Mouse (Mus musculus): ENCODE data around the gene Megf11. TPM values are rescaled to one million over a fixed set of nuclear protein-coding genes. Genes with fewer than 3 reads are reported as not detected.
A peak's percentile ranks its signal among the peaks of the same experiment; 100 is the strongest.
"Not testable (repeated sequence)": the region's sequence is repeated elsewhere in the genome, so short reads cannot be mapped to it uniquely, and the experiment has no call there.

Gene Megf11
- polyA plus RNA-seq, 1 experiment, result 0.94 TPM

GRCm38 (mm10) chr9:64726454-64726853, 341.0 kb downstream of the Megf11 start:
- H3K4me3 ChIP-seq (ENCODE audit: low read depth, low read length), result no peak overlapping the region
- H3K27ac ChIP-seq (ENCODE audit: insufficient read depth, low read length), result no peak overlapping the region
- H3K27me3 ChIP-seq (ENCODE audit: control insufficient read depth, insufficient read depth, low read length, poor library complexity, severe bottlenecking), result no peaks in the 10 kb centered on the region
- no peaks in the 10 kb centered on the region for H3K4me1 ChIP-seq (ENCODE audit: control insufficient read depth, insufficient read depth, low read length)
- no peak overlapping the region for H3K9ac ChIP-seq (ENCODE audit: low read depth, poor library complexity, severe bottlenecking)
- H3K36me3 ChIP-seq (ENCODE audit: control insufficient read depth, insufficient read depth, low read length, poor library complexity, severe bottlenecking), result no peaks in the 10 kb centered on the region; the same call in none of the 2 replicates
- H3K9me3 ChIP-seq (replicated peaks; ENCODE audit: control insufficient read depth, insufficient read depth, low read length, poor library complexity, severe bottlenecking), result no peaks in the 10 kb centered on the region
- TF ChIP-seq EP300 (IDR thresholded peaks at IDR 0.05; ENCODE audit: insufficient read depth, low read depth, low read length) (no peak), POLR2A (IDR thresholded peaks at IDR 0.05; ENCODE audit: insufficient read depth, low read length) (no peak), CTCF (IDR thresholded peaks at IDR 0.05; ENCODE audit: low read depth, low read length) (no peak)

- Histone ChIP-seq H3K36me3 (ENCODE audit: control insufficient read depth, insufficient read depth, low read length, poor library complexity, severe bottlenecking) (no peaks in the 10 kb centered on the region; the same call in none of the 2 replicates), H3K27ac (ENCODE audit: insufficient read depth, low read length) (no peak overlapping the region), H3K4me1 (ENCODE audit: control insufficient read depth, insufficient read depth, low read length) (no peaks in the 10 kb centered on the region), H3K9me3 (replicated peaks; ENCODE audit: control insufficient read depth, insufficient read depth, low read length, poor library complexity, severe bottlenecking) (no peaks in the 10 kb centered on the region), H3K9ac (ENCODE audit: low read depth, poor library complexity, severe bottlenecking) (no peak overlapping the region), H3K4me3 (ENCODE audit: low read depth, low read length) (no peak overlapping the region), H3K27me3 (ENCODE audit: control insufficient read depth, insufficient read depth, low read length, poor library complexity, severe bottlenecking) (no peaks in the 10 kb centered on the region)
- TF ChIP-seq POLR2A (IDR thresholded peaks at IDR 0.05; ENCODE audit: insufficient read depth, low read length) (no peak), CTCF (IDR thresholded peaks at IDR 0.05; ENCODE audit: low read depth, low read length) (no peak), EP300 (IDR thresholded peaks at IDR 0.05; ENCODE audit: insufficient read depth, low read depth, low read length) (no peak)
Observed at GRCm38 (mm10) chr9:64731029-64731560, 345.7 kb downstream of the Megf11 start.

DNA sequence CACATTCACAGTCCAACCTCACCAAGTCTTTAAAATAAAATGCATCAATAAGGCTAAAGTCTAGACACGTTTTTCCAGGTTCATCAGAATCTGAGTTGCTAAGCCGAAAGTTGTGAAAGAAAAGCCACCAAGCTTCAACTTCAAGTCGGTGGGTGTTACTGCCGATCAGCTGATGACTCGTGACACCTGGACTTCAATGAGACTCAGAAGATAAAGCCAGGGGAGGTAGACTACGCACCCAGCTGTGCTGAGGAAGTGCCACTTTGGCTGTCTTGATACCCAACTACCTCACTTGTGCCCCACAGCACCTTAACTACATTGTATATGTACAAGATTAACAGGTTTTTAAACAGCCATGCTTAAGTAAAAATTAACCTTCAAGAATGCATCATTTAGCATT, 348.7 kb downstream of the Megf11 start:
- Histone ChIP-seq H3K9ac (ENCODE audit: low read depth, poor library complexity, severe bottlenecking) (no peak overlapping the region), H3K27ac (ENCODE audit: insufficient read depth, low read length) (no peak overlapping the region), H3K9me3 (replicated peaks; ENCODE audit: control insufficient read depth, insufficient read depth, low read length, poor library complexity, severe bottlenecking) (no peaks in the 10 kb centered on the region), H3K27me3 (ENCODE audit: control insufficient read depth, insufficient read depth, low read length, poor library complexity, severe bottlenecking) (no peaks in the 10 kb centered on the region), H3K4me1 (ENCODE audit: control insufficient read depth, insufficient read depth, low read length) (no peaks in the 10 kb centered on the region), H3K36me3 (ENCODE audit: control insufficient read depth, insufficient read depth, low read length, poor library complexity, severe bottlenecking) (no peaks in the 10 kb centered on the region), H3K4me3 (ENCODE audit: low read depth, low read length) (no peak overlapping the region)
- no peak for TF ChIP-seq EP300 (IDR thresholded peaks at IDR 0.05; ENCODE audit: insufficient read depth, low read depth, low read length)
- TF ChIP-seq CTCF (IDR thresholded peaks at IDR 0.05; ENCODE audit: low read depth, low read length), result no peak
- TF ChIP-seq POLR2A (IDR thresholded peaks at IDR 0.05; ENCODE audit: insufficient read depth, low read length), result no peak

DNA sequence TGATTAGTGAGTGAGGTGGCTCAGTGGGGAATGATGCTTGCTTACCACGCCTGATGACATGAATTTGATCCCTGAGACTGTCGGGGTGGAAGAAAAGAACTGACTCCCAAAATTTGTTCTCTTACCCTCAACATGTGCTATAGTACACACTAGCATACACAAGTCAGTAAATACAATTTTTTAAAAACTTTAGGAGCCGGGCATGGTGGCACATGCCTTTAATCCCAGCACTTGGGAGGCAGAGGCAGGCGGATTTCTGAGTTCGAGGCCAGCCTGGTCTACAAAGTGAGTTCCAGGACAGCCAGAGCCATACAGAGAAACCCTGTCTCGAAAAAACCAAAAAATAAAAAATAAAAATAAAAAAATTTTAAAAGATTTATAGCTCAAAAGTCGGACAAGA, 349.6 kb downstream of the Megf11 start:
- not testable (repeated sequence) for H3K27me3 ChIP-seq (ENCODE audit: control insufficient read depth, insufficient read depth, low read length, poor library complexity, severe bottlenecking); H3K4me1 ChIP-seq (ENCODE audit: control insufficient read depth, insufficient read depth, low read length); H3K9me3 ChIP-seq (replicated peaks; ENCODE audit: control insufficient read depth, insufficient read depth, low read length, poor library complexity, severe bottlenecking); H3K4me3 ChIP-seq (ENCODE audit: low read depth, low read length); H3K36me3 ChIP-seq (ENCODE audit: control insufficient read depth, insufficient read depth, low read length, poor library complexity, severe bottlenecking); H3K27ac ChIP-seq (ENCODE audit: insufficient read depth, low read length); H3K9ac ChIP-seq (ENCODE audit: low read depth, poor library complexity, severe bottlenecking)

DNA sequence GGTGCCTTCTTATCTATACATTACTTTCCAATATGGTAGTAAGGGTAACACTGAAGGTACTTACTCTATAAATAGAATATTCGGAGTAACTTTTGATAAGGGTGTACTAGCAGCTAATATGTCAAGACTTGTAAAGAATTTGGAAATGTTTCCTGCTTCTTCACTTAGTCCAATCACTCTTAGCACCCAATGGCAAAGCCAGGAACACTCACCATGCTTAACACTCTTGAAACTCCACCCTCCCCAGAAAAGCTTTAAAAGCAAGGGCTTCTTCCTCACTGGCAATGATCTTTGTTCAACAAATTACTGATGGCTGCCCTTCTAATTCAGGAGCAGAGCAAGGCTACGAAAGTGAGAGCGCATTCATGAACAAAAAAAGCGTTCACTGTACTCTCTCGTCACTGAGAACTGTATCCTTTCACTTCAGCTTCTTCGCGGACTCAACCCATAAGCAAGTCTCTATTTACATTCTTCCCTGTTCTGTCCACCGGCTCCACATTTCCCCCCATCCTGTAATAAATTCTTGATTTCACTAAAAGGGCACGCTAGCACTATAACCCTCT, 350.7 kb downstream of the Megf11 start:
- Histone ChIP-seq H3K9me3 (replicated peaks; ENCODE audit: control insufficient read depth, insufficient read depth, low read length, poor library complexity, severe bottlenecking) (no peaks in the 10 kb centered on the region), H3K36me3 (ENCODE audit: control insufficient read depth, insufficient read depth, low read length, poor library complexity, severe bottlenecking) (no peaks in the 10 kb centered on the region), H3K4me3 (ENCODE audit: low read depth, low read length) (peak overlapping the region; percentile 86), H3K27ac (ENCODE audit: insufficient read depth, low read length) (peak overlapping the region; percentile 52), H3K27me3 (ENCODE audit: control insufficient read depth, insufficient read depth, low read length, poor library complexity, severe bottlenecking) (no peaks in the 10 kb centered on the region), H3K9ac (ENCODE audit: low read depth, poor library complexity, severe bottlenecking) (peak overlapping the region; percentile 84), H3K4me1 (ENCODE audit: control insufficient read depth, insufficient read depth, low read length) (no peaks in the 10 kb centered on the region)
- TF ChIP-seq CTCF (IDR thresholded peaks at IDR 0.05; ENCODE audit: low read depth, low read length) (no peak), EP300 (IDR thresholded peaks at IDR 0.05; ENCODE audit: insufficient read depth, low read depth, low read length) (no peak), POLR2A (IDR thresholded peaks at IDR 0.05; ENCODE audit: insufficient read depth, low read length) (no peak)

- no peaks in the 10 kb centered on the region for H3K4me1 ChIP-seq (ENCODE audit: control insufficient read depth, insufficient read depth, low read length)
- no peaks in the 10 kb centered on the region for H3K27me3 ChIP-seq (ENCODE audit: control insufficient read depth, insufficient read depth, low read length, poor library complexity, severe bottlenecking)
- H3K4me3 ChIP-seq (ENCODE audit: low read depth, low read length), result peak overlapping the region; percentile 86
- peak overlapping the region; percentile 52; the same call in 1 of the 2 replicates for H3K27ac ChIP-seq (ENCODE audit: insufficient read depth, low read length)
- H3K36me3 ChIP-seq (ENCODE audit: control insufficient read depth, insufficient read depth, low read length, poor library complexity, severe bottlenecking), result no peaks in the 10 kb centered on the region
- peak overlapping the region; percentile 84 for H3K9ac ChIP-seq (ENCODE audit: low read depth, poor library complexity, severe bottlenecking)
- TF ChIP-seq EP300 (IDR thresholded peaks at IDR 0.05; ENCODE audit: insufficient read depth, low read depth, low read length) (no peak), POLR2A (IDR thresholded peaks at IDR 0.05; ENCODE audit: insufficient read depth, low read length) (no peak), CTCF (IDR thresholded peaks at IDR 0.05; ENCODE audit: low read depth, low read length) (no peak)
- H3K9me3 ChIP-seq (replicated peaks; ENCODE audit: control insufficient read depth, insufficient read depth, low read length, poor library complexity, severe bottlenecking), result no peaks in the 10 kb centered on the region
Observed at GRCm38 (mm10) chr9:64736639-64737405, 351.4 kb downstream of the Megf11 start.
